Mouse (Mus musculus): ENCODE results near the gene Kcne1. TPM values are rescaled to one million over a fixed set of nuclear protein-coding genes. Genes with fewer than 3 reads are reported as not detected.

Kcne1 gene
- total RNA-seq, 4 experiments from 2014 or later = not detected

GRCm38 (mm10) chr16:92357023-92357422, 2.2 kb downstream of the Kcne1 start:
- no peak for DNase-seq (ENCODE audit: low spot score in 2 of 2)

- DNase-seq (ENCODE audit: low spot score in 2 of 2) = no peak
Measured at GRCm38 (mm10) chr16:92355982-92356381, 3.3 kb downstream of the Kcne1 start.

GRCm38 (mm10) chr16:92355366-92355765, 3.9 kb downstream of the Kcne1 start:
- no peak for DNase-seq (ENCODE audit: low spot score in 2 of 2)

- no peak for DNase-seq (ENCODE audit: low spot score in 2 of 2)
Measured at GRCm38 (mm10) chr16:92353897-92354296, 5.4 kb downstream of the Kcne1 start.

- DNase-seq (ENCODE audit: low spot score in 2 of 2) = no peak
Measured at GRCm38 (mm10) chr16:92353295-92353694, 6.0 kb downstream of the Kcne1 start.

- DNase-seq (ENCODE audit: low spot score in 2 of 2) = no peak
Measured at GRCm38 (mm10) chr16:92348941-92349340, 10.3 kb downstream of the Kcne1 start.

GRCm38 (mm10) chr16:92346297-92346916, 12.9 kb downstream of the Kcne1 start:
- no peak for DNase-seq (ENCODE audit: low spot score in 2 of 2)

GRCm38 (mm10) chr16:92345177-92345576, 14.1 kb downstream of the Kcne1 start:
- DNase-seq (ENCODE audit: low spot score in 2 of 2) = no peak

GRCm38 (mm10) chr16:92340612-92341511, 18.4 kb downstream of the Kcne1 start:
- peak; percentile 13 to 20 for DNase-seq (ENCODE audit: low spot score in 2 of 2)

GRCm38 (mm10) chr16:92336280-92336679, 23.0 kb downstream of the Kcne1 start:
- DNase-seq (ENCODE audit: low spot score in 2 of 2) = peak; percentile 27 to 53

GRCm38 (mm10) chr16:92334600-92334999, 24.7 kb downstream of the Kcne1 start:
- DNase-seq (ENCODE audit: low spot score in 2 of 2) = no peak

- DNase-seq (ENCODE audit: low spot score in 2 of 2) = no peak
Measured at GRCm38 (mm10) chr16:92330966-92331365, 28.3 kb downstream of the Kcne1 start.

- DNase-seq (ENCODE audit: low spot score in 2 of 2) = no peak
Measured at GRCm38 (mm10) chr16:92327911-92328310, 31.4 kb downstream of the Kcne1 start.

GRCm38 (mm10) chr16:92325062-92325406, 34.2 kb downstream of the Kcne1 start:
- no peak for DNase-seq (ENCODE audit: low spot score in 2 of 2)

GRCm38 (mm10) chr16:92324309-92325061, 34.8 kb downstream of the Kcne1 start:
- DNase-seq (ENCODE audit: low spot score in 2 of 2) = no peak

- no peak for DNase-seq (ENCODE audit: low spot score in 2 of 2)
Measured at GRCm38 (mm10) chr16:92321341-92321740, 37.9 kb downstream of the Kcne1 start, which contains the start of gene Fam243. Gene Fam243, minus strand, starts transcription at chr16:92321441.

- no peak for DNase-seq (ENCODE audit: low spot score in 2 of 2)
Measured at GRCm38 (mm10) chr16:92320361-92320760, 38.9 kb downstream of the Kcne1 start.

- peak; percentile 22 to 28 for DNase-seq (ENCODE audit: low spot score in 2 of 2)
Measured at GRCm38 (mm10) chr16:92319353-92320109, 39.7 kb downstream of the Kcne1 start.

- DNase-seq (ENCODE audit: low spot score in 2 of 2) = no peak
Measured at GRCm38 (mm10) chr16:92316049-92316738, 43.1 kb downstream of the Kcne1 start.

- no peak for DNase-seq (ENCODE audit: low spot score in 2 of 2)
Measured at GRCm38 (mm10) chr16:92313953-92314741, 45.1 kb downstream of the Kcne1 start.

Measured in gastrocnemius, adult 8-10 months (tissue).